Mouse (Mus musculus): ENCODE data around the gene Hebp1.

Hebp1 gene

DNA sequence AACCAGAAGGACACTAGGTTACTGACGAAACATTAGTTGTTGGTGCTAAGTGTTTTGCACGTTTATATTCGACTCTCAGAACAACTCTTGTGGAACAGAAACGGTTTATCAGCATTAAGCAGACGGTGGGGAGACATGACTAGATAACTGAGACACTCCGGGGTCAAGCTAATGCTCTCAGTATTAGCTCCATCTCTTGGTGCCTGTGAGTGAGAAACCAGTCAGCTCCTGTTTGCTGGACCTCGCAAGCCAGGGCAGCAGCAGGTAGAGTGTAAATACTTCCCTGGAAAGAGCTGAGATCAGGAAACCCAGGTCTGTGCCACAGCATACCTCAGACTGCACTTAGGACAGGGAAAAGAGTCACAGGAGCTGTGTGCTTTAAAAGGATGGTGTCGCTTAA is 1.1 kb downstream of the Hebp1 start:
- no peak for DNase-seq (ENCODE audit: low spot score)

DNA sequence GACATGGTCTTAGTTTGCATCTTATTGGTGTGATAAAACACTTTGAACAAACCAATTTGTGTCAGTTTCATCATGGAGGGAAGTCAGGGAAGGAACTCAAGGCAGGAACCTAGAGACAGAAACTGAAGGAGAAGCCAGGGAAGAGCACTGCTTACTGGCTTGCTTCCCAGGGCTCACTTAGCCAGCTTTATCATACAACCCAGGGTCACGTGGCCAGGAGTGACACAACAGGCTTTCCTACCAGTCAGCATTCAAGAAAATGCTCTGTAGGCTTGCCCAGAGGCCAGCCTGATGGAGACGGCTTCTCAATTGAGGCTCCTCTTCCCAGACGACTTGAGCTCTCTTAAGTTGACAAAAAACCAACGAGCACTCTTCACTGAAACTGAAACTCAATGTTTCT is 2.9 kb downstream of the Hebp1 start:
- no peak for DNase-seq (ENCODE audit: low spot score)

GRCm38 (mm10) chr6:135193733-135194132 is 4.1 kb downstream of the Hebp1 start:
- DNase-seq (ENCODE audit: low spot score) = no peak

- DNase-seq (ENCODE audit: low spot score) = no peak
Observed at GRCm38 (mm10) chr6:135192993-135193392, 4.8 kb downstream of the Hebp1 start.

GRCm38 (mm10) chr6:135191906-135192305 is 5.9 kb downstream of the Hebp1 start:
- DNase-seq (ENCODE audit: low spot score) = no peak

- no peak for DNase-seq (ENCODE audit: low spot score)
Observed at GRCm38 (mm10) chr6:135190122-135190521, 7.7 kb downstream of the Hebp1 start.

DNA sequence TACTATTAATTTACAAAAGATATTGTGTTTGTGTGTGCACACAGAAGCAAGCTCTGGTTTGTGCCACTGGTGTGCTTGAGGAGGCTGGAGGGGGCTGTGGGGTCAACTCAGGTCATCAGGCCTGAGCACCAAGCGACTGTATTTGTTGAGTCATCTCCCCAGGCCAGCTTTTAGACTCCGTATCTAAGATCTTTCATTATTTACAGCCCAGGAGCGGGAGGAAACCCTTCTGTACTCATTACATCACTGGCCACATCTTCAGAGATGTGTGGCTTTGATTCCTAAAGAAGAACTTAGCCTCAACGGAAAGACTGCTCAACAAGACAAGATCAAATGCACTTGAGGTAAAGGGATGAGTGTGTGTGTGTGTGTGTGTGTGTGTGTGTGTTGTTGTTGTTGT is 9.2 kb downstream of the Hebp1 start:
- DNase-seq (ENCODE audit: low spot score) = no peak

- DNase-seq (ENCODE audit: low spot score) = no peak
Observed at GRCm38 (mm10) chr6:135187076-135187917, 10.5 kb downstream of the Hebp1 start.

GRCm38 (mm10) chr6:135183961-135184360 is 13.9 kb downstream of the Hebp1 start:
- no peak for DNase-seq (ENCODE audit: low spot score)

DNA sequence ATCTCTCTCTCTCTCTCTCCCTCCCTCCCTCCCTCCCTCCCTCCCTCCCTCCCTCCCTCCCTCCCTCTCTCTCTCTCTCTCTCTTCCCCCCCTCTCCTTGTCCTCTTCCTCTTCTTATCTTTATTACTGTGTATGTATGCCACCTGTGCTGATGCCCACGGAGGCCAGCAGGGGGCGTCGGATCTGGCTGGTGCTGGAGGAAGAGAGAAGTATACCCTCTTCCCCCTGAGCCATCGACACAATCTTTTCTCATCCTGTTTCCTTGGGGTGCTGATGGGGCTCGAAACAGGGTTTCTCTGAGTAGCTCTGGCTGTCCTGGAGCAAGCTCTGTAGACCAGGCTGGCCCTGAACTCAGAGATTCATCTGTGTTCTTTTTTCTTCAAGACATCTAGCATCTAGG is 14.9 kb downstream of the Hebp1 start:
- no peak for DNase-seq (ENCODE audit: low spot score)

GRCm38 (mm10) chr6:135178599-135178998 is 19.2 kb downstream of the Hebp1 start:
- DNase-seq (ENCODE audit: low spot score) = no peak

- no peak for DNase-seq (ENCODE audit: low spot score)
Observed at GRCm38 (mm10) chr6:135177271-135177670, 20.6 kb downstream of the Hebp1 start.

- no peak for DNase-seq (ENCODE audit: low spot score)
Observed at GRCm38 (mm10) chr6:135175014-135175413, 22.8 kb downstream of the Hebp1 start.

DNA sequence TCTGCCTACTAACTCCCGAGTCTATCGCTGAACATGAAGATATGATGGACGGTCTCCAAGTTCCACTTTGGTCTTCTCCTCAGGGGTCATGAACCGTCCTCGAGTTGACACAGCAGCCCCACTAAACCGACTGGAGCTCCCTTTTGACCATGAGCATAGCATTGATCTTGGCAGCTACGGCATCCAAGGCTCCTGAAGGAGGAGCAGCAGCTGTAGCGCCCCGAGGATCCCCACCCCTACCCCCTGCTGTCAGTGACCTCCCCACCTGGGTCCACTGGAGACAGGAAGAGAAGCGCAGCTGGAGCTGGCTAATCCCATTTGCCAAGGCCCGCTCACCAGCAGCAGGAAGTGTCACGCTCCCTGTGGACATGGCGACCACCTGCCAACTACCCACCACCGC is 26.1 kb downstream of the Hebp1 start:
- DNase-seq (ENCODE audit: low spot score) = no peak

- DNase-seq (ENCODE audit: low spot score) = no peak
Observed at GRCm38 (mm10) chr6:135169246-135169645, 28.6 kb downstream of the Hebp1 start.

GRCm38 (mm10) chr6:135168471-135168870 is 29.4 kb downstream of the Hebp1 start:
- DNase-seq (ENCODE audit: low spot score) = no peak

- peak; percentile 91 for DNase-seq (ENCODE audit: low spot score)
Observed at GRCm38 (mm10) chr6:135167380-135168311, 30.2 kb downstream of the Hebp1 start.

DNA sequence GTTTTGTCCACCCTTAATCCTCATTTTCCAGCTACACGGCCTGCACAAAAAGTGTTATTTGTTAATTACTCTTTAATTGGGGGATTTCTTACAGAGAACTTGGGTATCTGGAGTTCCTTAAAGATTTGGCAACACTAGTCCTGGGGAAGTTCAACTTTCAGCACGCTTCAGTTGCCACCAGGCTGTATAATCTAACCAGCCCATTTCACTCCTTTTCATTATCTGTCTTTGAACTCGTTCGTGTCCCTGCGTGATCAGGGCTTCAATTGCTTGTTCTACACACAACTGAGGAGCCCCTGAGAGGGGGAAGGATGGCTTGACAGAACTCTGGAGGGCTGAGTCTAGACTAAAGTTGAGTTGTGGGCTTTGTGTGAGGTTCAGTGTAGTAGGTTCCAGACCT is 31.1 kb downstream of the Hebp1 start:
- no peak for DNase-seq (ENCODE audit: low spot score)

DNA sequence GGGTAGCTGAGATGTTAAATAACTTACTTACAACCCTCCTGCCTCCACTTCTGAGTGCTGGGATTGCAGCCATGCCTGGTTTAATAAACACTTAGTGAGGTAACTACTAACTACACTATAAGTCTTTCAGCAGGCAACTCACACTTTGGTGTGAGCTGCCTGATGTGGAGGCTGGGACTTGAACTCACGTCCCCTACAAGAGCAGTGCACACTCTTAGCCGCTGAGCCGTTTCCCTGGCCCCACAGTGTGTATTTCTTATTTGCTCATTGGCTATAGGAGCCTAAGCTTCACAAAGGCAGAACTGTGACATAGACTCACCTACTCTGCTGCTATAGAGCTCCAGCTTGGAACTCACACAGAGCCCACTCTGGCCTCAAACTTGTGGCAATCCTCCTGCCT is 31.6 kb downstream of the Hebp1 start:
- DNase-seq (ENCODE audit: low spot score) = no peak

- no peak for DNase-seq (ENCODE audit: low spot score)
Observed at GRCm38 (mm10) chr6:135165706-135166105, 32.1 kb downstream of the Hebp1 start.

GRCm38 (mm10) chr6:135165191-135165590 is 32.6 kb downstream of the Hebp1 start:
- no peak for DNase-seq (ENCODE audit: low spot score)

- no peak for DNase-seq (ENCODE audit: low spot score)
Observed at GRCm38 (mm10) chr6:135162861-135163260, 35.0 kb downstream of the Hebp1 start.

GRCm38 (mm10) chr6:135162311-135162710 is 35.5 kb downstream of the Hebp1 start:
- no peak for DNase-seq (ENCODE audit: low spot score)

Measured in urinary bladder, postnatal 14 days (tissue).